Mouse (Mus musculus) megakaryocyte, embryonic 14.5 days (primary cell): Measurements from ENCODE around the gene Olfr372.

Experiments
- FLI1 ChIP-seq: IDR thresholded peaks from 2 replicates; pipeline ENCODE4 v1.6.1; 2012; ENCODE audit warnings: low read length, inconsistent platforms, mixed read lengths
- GATA1 ChIP-seq: IDR thresholded peaks from 3 replicates; pipeline ENCODE4 v1.6.1; 2012; ENCODE audit warnings: mixed read lengths, low read length, inconsistent platforms, borderline replicate concordance

GRCm38 (mm10) chr8:72009473-72009872 is 31.5 kb upstream of the Olfr372 start, which contains the start of gene Cyp4f18:
- TF ChIP-seq GATA1 (no peak), FLI1 (no peak)
